Mouse (Mus musculus) retina, postnatal 7 days (tissue): ENCODE results near the gene Efcab1.

Experiments used
- DNase-seq: peaks from one replicate; pipeline ENCODE4 v3.0.0-alpha.2; 2012; ENCODE audit warnings: low read depth, low spot score

Efcab1 gene

DNA sequence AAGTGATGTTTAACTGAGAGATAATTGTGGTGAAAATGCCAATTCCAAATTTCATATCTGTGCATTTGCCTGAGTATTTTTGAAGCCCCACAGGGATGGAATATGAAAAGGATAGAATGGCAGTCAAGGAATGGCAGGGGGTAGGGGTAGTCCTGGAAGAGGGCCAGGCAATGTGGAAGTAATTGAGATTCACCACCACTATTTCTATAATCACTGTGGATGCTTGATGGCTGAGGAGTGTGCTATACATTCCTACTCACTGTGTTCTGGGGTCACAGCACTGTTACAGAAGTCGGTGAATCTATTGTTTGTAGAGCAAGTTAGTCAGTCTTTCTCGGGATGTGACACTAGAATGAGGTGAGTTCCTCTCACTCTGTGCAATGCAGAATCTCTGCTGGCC lies 108.3 kb downstream of the Efcab1 start:
- DNase-seq, result no peak
